Mouse (Mus musculus): ENCODE data around the gene Acsm5. TPM values are rescaled to one million over a fixed set of nuclear protein-coding genes. Genes with fewer than 3 reads are reported as not detected.

Gene Acsm5
- polyA plus RNA-seq, 1 experiment, result 0.25 TPM

- H3K4me1 ChIP-seq (ENCODE audit: control insufficient read depth, insufficient read depth, low read length), result no peaks in the 10 kb centered on the region; the same call in 1 of the 2 replicates
- H3K4me3 ChIP-seq (ENCODE audit: control insufficient read depth, low read depth, low read length), result peak overlapping the region; percentile 79
- no peaks in the 10 kb centered on the region for H3K36me3 ChIP-seq (ENCODE audit: control insufficient read depth, insufficient read depth, low read length)
- no peak for TF ChIP-seq POLR2A (IDR thresholded peaks at IDR 0.05; ENCODE audit: control insufficient read depth, low read depth, low read length)
- peak; percentile 85 for TF ChIP-seq CTCF (IDR thresholded peaks at IDR 0.05; ENCODE audit: control insufficient read depth, insufficient read depth, insufficient replicate concordance, low read depth, low read length)
- no peak overlapping the region for H3K27ac ChIP-seq (ENCODE audit: control insufficient read depth, insufficient read depth, low read depth, low read length)
- no peaks in the 10 kb centered on the region for H3K27me3 ChIP-seq (ENCODE audit: control insufficient read depth, insufficient read depth, low read length)
Measured at GRCm38 (mm10) chr7:119513056-119513455, 6.2 kb upstream of the Acsm5 start.

GRCm38 (mm10) chr7:119515492-119516271 lies 3.6 kb upstream of the Acsm5 start:
- Histone ChIP-seq H3K4me1 (ENCODE audit: control insufficient read depth, insufficient read depth, low read length) (peaks cover 2% of the 10 kb centered on the region; the same call in 1 of the 2 replicates), H3K27me3 (ENCODE audit: control insufficient read depth, insufficient read depth, low read length) (no peaks in the 10 kb centered on the region), H3K4me3 (ENCODE audit: control insufficient read depth, low read depth, low read length) (no peak overlapping the region), H3K36me3 (ENCODE audit: control insufficient read depth, insufficient read depth, low read length) (no peaks in the 10 kb centered on the region), H3K27ac (ENCODE audit: control insufficient read depth, insufficient read depth, low read depth, low read length) (no peak overlapping the region)
- no peak for TF ChIP-seq POLR2A (IDR thresholded peaks at IDR 0.05; ENCODE audit: control insufficient read depth, low read depth, low read length)
- peak; percentile 18; the same call in 1 of the 2 replicates for TF ChIP-seq CTCF (IDR thresholded peaks at IDR 0.05; ENCODE audit: control insufficient read depth, insufficient read depth, insufficient replicate concordance, low read depth, low read length)

- no peak for TF ChIP-seq POLR2A (IDR thresholded peaks at IDR 0.05; ENCODE audit: control insufficient read depth, low read depth, low read length)
- TF ChIP-seq CTCF (IDR thresholded peaks at IDR 0.05; ENCODE audit: control insufficient read depth, insufficient read depth, insufficient replicate concordance, low read depth, low read length), result no peak
- no peak overlapping the region for H3K4me3 ChIP-seq (ENCODE audit: control insufficient read depth, low read depth, low read length)
- no peaks in the 10 kb centered on the region for H3K36me3 ChIP-seq (ENCODE audit: control insufficient read depth, insufficient read depth, low read length)
- no peaks in the 10 kb centered on the region for H3K27me3 ChIP-seq (ENCODE audit: control insufficient read depth, insufficient read depth, low read length)
- H3K27ac ChIP-seq (ENCODE audit: control insufficient read depth, insufficient read depth, low read depth, low read length), result no peak overlapping the region
- peaks cover 2% of the 10 kb centered on the region; the same call in 1 of the 2 replicates for H3K4me1 ChIP-seq (ENCODE audit: control insufficient read depth, insufficient read depth, low read length)
Measured at GRCm38 (mm10) chr7:119516272-119516558, 3.0 kb upstream of the Acsm5 start.

- H3K36me3 ChIP-seq (ENCODE audit: control insufficient read depth, insufficient read depth, low read length), result no peaks in the 10 kb centered on the region
- H3K27me3 ChIP-seq (ENCODE audit: control insufficient read depth, insufficient read depth, low read length), result no peaks in the 10 kb centered on the region
- no peak overlapping the region for H3K27ac ChIP-seq (ENCODE audit: control insufficient read depth, insufficient read depth, low read depth, low read length)
- peak overlapping the region; percentile 60 for H3K4me3 ChIP-seq (ENCODE audit: control insufficient read depth, low read depth, low read length)
- H3K4me1 ChIP-seq (ENCODE audit: control insufficient read depth, insufficient read depth, low read length), result peaks cover 2% of the 10 kb centered on the region; the same call in 1 of the 2 replicates
- TF ChIP-seq CTCF (IDR thresholded peaks at IDR 0.05; ENCODE audit: control insufficient read depth, insufficient read depth, insufficient replicate concordance, low read depth, low read length), result peak; percentile 99
- no peak for TF ChIP-seq POLR2A (IDR thresholded peaks at IDR 0.05; ENCODE audit: control insufficient read depth, low read depth, low read length)
Measured at GRCm38 (mm10) chr7:119519654-119520053, 391 bp downstream of the Acsm5 start.

GRCm38 (mm10) chr7:119521816-119522215 lies 2.6 kb downstream of the Acsm5 start:
- H3K4me3 ChIP-seq (ENCODE audit: control insufficient read depth, low read depth, low read length), result peak overlapping the region; percentile 68
- no peak overlapping the region for H3K27ac ChIP-seq (ENCODE audit: control insufficient read depth, insufficient read depth, low read depth, low read length)
- TF ChIP-seq POLR2A (IDR thresholded peaks at IDR 0.05; ENCODE audit: control insufficient read depth, low read depth, low read length) (no peak), CTCF (IDR thresholded peaks at IDR 0.05; ENCODE audit: control insufficient read depth, insufficient read depth, insufficient replicate concordance, low read depth, low read length) (no peak)
- no peaks in the 10 kb centered on the region for H3K27me3 ChIP-seq (ENCODE audit: control insufficient read depth, insufficient read depth, low read length)
- H3K4me1 ChIP-seq (ENCODE audit: control insufficient read depth, insufficient read depth, low read length), result peaks cover 2% of the 10 kb centered on the region; the same call in 1 of the 2 replicates
- no peaks in the 10 kb centered on the region for H3K36me3 ChIP-seq (ENCODE audit: control insufficient read depth, insufficient read depth, low read length)

GRCm38 (mm10) chr7:119522385-119522784 lies 3.1 kb downstream of the Acsm5 start:
- H3K36me3 ChIP-seq (ENCODE audit: control insufficient read depth, insufficient read depth, low read length), result no peaks in the 10 kb centered on the region
- H3K4me3 ChIP-seq (ENCODE audit: control insufficient read depth, low read depth, low read length), result peak overlapping the region; percentile 68
- peaks cover 2% of the 10 kb centered on the region; the same call in 1 of the 2 replicates for H3K4me1 ChIP-seq (ENCODE audit: control insufficient read depth, insufficient read depth, low read length)
- H3K27me3 ChIP-seq (ENCODE audit: control insufficient read depth, insufficient read depth, low read length), result no peaks in the 10 kb centered on the region
- TF ChIP-seq CTCF (IDR thresholded peaks at IDR 0.05; ENCODE audit: control insufficient read depth, insufficient read depth, insufficient replicate concordance, low read depth, low read length) (no peak), POLR2A (IDR thresholded peaks at IDR 0.05; ENCODE audit: control insufficient read depth, low read depth, low read length) (no peak)
- H3K27ac ChIP-seq (ENCODE audit: control insufficient read depth, insufficient read depth, low read depth, low read length), result no peak overlapping the region

- peak within 1 kb of the TSS; percentile 68 for H3K4me3 ChIP-seq (ENCODE audit: control insufficient read depth, low read depth, low read length)
- H3K4me1 ChIP-seq (ENCODE audit: control insufficient read depth, insufficient read depth, low read length), result peaks cover 2% of the 10 kb centered on the region; the same call in 1 of the 2 replicates
- no peaks in the 10 kb centered on the region for H3K27me3 ChIP-seq (ENCODE audit: control insufficient read depth, insufficient read depth, low read length)
- no peak within 1 kb of the TSS for H3K27ac ChIP-seq (ENCODE audit: control insufficient read depth, insufficient read depth, low read depth, low read length)
- TF ChIP-seq POLR2A (IDR thresholded peaks at IDR 0.05; ENCODE audit: control insufficient read depth, low read depth, low read length), result no peak; the same call in 1 of the 2 replicates
- no peak for TF ChIP-seq CTCF (IDR thresholded peaks at IDR 0.05; ENCODE audit: control insufficient read depth, insufficient read depth, insufficient replicate concordance, low read depth, low read length)
- H3K36me3 ChIP-seq (ENCODE audit: control insufficient read depth, insufficient read depth, low read length), result no peaks in the 10 kb centered on the region
Measured at GRCm38 (mm10) chr7:119523389-119523788, 4.1 kb downstream of the Acsm5 start, which contains the start of gene Pdilt. Gene Pdilt (minus strand): TSS chr7:119523489.

All from testis, adult 2 months (tissue).